Mouse (Mus musculus) kidney, postnatal 0 days (tissue): Measurements from ENCODE around the gene Olfr967. TPM values are rescaled to one million over a fixed set of nuclear protein-coding genes. Genes with fewer than 3 reads are reported as not detected.
"Not testable (repeated sequence)": the region's sequence is repeated elsewhere in the genome, so short reads cannot be mapped to it uniquely, and the experiment has no call there.

Experiments
- ATAC-seq: fragments of 200-750 bp; cut with Nextera tagmentation; replicated peaks from 2 replicates; pipeline ENCODE4 v1.8.0; 2017; ENCODE audit warnings: low read depth, moderate number of reproducible peaks, moderate TSS enrichment, moderate library complexity; ENCODE audit not compliant: low FRiP score
- DNase-seq: peaks from one replicate; pipeline ENCODE4 v3.0.0-alpha.2; 2016; ENCODE audit warnings: low spot score
- H3K27ac ChIP-seq: fragments of 300-500 bp; sonication (generic); 2 replicates; pipeline ENCODE4 v1.5.1; 2014; ENCODE audit warnings: mild to moderate bottlenecking
- H3K27me3 ChIP-seq: fragments of 300-500 bp; sonication (generic); 2 replicates; pipeline ENCODE4 v1.6.1; 2014; ENCODE audit warnings: low read length, mixed read lengths; ENCODE audit not compliant: insufficient read depth
- H3K36me3 ChIP-seq: fragments of 300-500 bp; sonication (generic); 2 replicates; pipeline ENCODE4 v1.6.1; 2014; ENCODE audit warnings: low read length, mixed read lengths; ENCODE audit not compliant: insufficient read depth
- H3K4me1 ChIP-seq: fragments of 300-500 bp; sonication (generic); replicated peaks from 2 replicates; pipeline ENCODE4 v1.6.1; 2014; ENCODE audit warnings: antibody characterized with exemption, low read length, mixed read lengths; ENCODE audit not compliant: insufficient read depth
- H3K4me2 ChIP-seq: fragments of 300-500 bp; sonication (generic); 2 replicates; pipeline ENCODE4 v1.6.1; 2014; ENCODE audit warnings: mild to moderate bottlenecking, low read length, moderate library complexity, mixed read lengths
- H3K4me3 ChIP-seq: fragments of 300-500 bp; sonication (generic); replicated peaks from 2 replicates; pipeline ENCODE4 v1.5.1; 2014; ENCODE audit warnings: low read depth, low read length
- H3K9ac ChIP-seq: fragments of 300-500 bp; sonication (generic); 2 replicates; pipeline ENCODE4 v1.6.1; 2014; ENCODE audit warnings: low read depth, low read length
- H3K9me3 ChIP-seq: fragments of 300-500 bp; sonication (generic); replicated peaks from 2 replicates; pipeline ENCODE4 v1.6.1; 2016; ENCODE audit warnings: low read length, inconsistent platforms, mixed read lengths
- CTCF ChIP-seq: IDR thresholded peaks from 2 replicates; pipeline ENCODE4 v1.5.1; 2016; ENCODE audit warnings: antibody characterized with exemption, low read depth, mild to moderate bottlenecking, moderate library complexity
- WGBS: fragments of 180-500 bp; shearing (Covaris S2); extraction: QIAGEN DNeasy Blood & Tissue Kit; methylation state at CpG from one replicate; pipeline ENCODE4 v1.1.7; 2014; 5-methylcytosine and 5-hydroxymethylcytosine counted together
- polyA plus RNA-seq: library from polyadenylated mRNA; unstranded; fragments of >200 nt; fragmentation: Nextera tagmentation; extraction: Ambion mirVana; gene quantifications from 2 replicates; pipeline ENCODE4 v1.2.1, GENCODE M21; 2015

Olfr967 gene
- polyA plus RNA-seq: not detected in 2 replicates

DNA sequence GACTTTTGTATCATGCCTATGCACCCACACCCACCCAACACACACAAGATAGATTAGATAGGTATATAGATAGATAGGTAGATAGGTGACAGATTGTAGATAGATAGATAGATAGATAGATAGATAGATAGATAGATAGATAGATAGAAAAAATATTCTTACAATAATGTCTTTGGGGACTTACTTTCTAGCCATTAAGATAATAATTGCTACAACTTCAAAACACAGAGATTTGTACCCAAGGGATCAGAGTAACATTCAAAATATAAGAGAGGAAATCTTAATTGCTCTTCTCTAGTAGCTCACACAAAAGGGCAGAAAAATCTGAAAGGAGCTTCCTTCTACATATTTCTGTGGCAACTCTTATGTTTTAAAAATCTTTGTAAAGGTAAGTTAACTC lies at the start of gene Olfr967:
Gene Olfr967 (plus strand): TSS at position 301 of the 400 bp plus-strand sequence.
- Histone ChIP-seq H3K9me3 (no peaks in the 10 kb centered on the region), H3K9ac (no peak within 1 kb of the TSS), H3K27ac (no peak within 1 kb of the TSS), H3K27me3 (no peaks in the 10 kb centered on the region), H3K4me3 (no peak within 1 kb of the TSS), H3K36me3 (no peaks in the 10 kb centered on the region), H3K4me2 (no peak within 1 kb of the TSS), H3K4me1 (no peaks in the 10 kb centered on the region)
- ATAC-seq: no peak
- no peak for TF ChIP-seq CTCF
- no peak for DNase-seq

DNA sequence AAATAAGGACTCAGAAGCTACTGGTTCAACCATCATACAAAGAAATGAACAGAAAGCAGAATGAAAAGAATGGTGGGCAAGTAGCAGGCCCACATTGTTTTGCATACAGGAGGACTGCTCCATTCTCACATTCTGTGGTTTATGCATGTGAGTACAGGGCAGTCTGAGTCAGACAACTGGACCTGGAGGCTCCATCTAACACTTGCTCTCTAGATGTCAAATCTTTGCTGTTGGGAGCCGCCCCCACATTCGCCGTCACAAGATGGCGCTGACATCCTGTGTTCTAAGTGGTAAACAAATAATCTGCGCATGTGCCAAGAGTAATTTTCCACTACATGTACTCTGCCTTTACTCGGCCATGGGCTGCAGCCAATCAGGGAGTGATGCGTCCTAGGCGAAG lies 44.9 kb upstream of the Olfr967 start:
- DNase-seq, H3K36me3 ChIP-seq, H3K9me3 ChIP-seq, ATAC-seq, H3K4me2 ChIP-seq, H3K4me1 ChIP-seq, H3K9ac ChIP-seq, H3K4me3 ChIP-seq, H3K27me3 ChIP-seq, H3K27ac ChIP-seq: not testable (repeated sequence)
- 80% methylated on average over 8 of the region's 8 CpGs for WGBS

- no peaks in the 10 kb centered on the region for H3K4me1 ChIP-seq
- H3K4me2 ChIP-seq: no peak within 1 kb of the TSS
- no peak for DNase-seq
- H3K4me3 ChIP-seq: no peak within 1 kb of the TSS
- no peak within 1 kb of the TSS for H3K9ac ChIP-seq
- H3K27me3 ChIP-seq: no peaks in the 10 kb centered on the region
- H3K36me3 ChIP-seq: no peaks in the 10 kb centered on the region
- ATAC-seq: no peak
- H3K9me3 ChIP-seq: no peaks in the 10 kb centered on the region
- no peak for TF ChIP-seq CTCF
- H3K27ac ChIP-seq: no peak within 1 kb of the TSS
Observed at GRCm38 (mm10) chr9:39707017-39707416, 39.0 kb upstream of the Olfr967 start, which contains the start of gene Olfr149. TSS of gene Olfr149 (minus strand) at chr9:39707117.

DNA sequence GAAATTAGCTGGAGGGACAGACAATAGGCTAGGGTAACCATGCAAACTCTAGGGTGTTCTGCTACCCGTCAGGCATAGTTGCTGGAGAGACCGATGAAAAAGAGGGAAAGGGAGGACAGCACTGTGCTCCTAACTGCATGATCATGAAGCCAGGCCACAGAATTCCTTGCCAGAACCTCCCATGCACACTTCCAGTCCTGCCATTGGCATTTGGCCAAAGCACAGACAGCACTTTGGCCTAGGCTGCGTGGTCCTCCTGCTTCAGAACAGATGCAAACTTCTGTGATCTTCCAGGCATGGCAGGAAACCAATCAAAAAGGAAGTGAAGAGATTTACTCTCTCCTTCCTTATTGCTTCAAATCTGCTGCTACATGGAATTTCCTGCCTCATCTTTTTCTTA lies 37.1 kb upstream of the Olfr967 start:
- DNase-seq (peak; percentile 32), ATAC-seq (no peak)
- Histone ChIP-seq H3K4me1 (no peaks in the 10 kb centered on the region), H3K27ac (no peak overlapping the region), H3K36me3 (no peaks in the 10 kb centered on the region), H3K9ac (no peak overlapping the region), H3K4me3 (no peak overlapping the region), H3K4me2 (no peak overlapping the region), H3K27me3 (no peaks in the 10 kb centered on the region), H3K9me3 (no peaks in the 10 kb centered on the region)
- WGBS: 33% methylated on average over 3 of the region's 3 CpGs
- no peak for TF ChIP-seq CTCF

GRCm38 (mm10) chr9:39711053-39711452 lies 35.0 kb upstream of the Olfr967 start, which contains the start of gene Olfr965:
TSS of gene Olfr965 (plus strand) at chr9:39711353.
- TF ChIP-seq CTCF: no peak
- no peak for ATAC-seq

GRCm38 (mm10) chr9:39730678-39731077 lies 15.4 kb upstream of the Olfr967 start, which contains the start of gene Olfr150:
TSS of gene Olfr150 (plus strand) at chr9:39730978.
- H3K36me3 ChIP-seq: no peaks in the 10 kb centered on the region
- no peaks in the 10 kb centered on the region for H3K27me3 ChIP-seq
- no peak for ATAC-seq
- H3K4me2 ChIP-seq: no peak within 1 kb of the TSS
- H3K4me1 ChIP-seq: no peaks in the 10 kb centered on the region
- no peak within 1 kb of the TSS for H3K27ac ChIP-seq
- TF ChIP-seq CTCF: no peak
- no peaks in the 10 kb centered on the region for H3K9me3 ChIP-seq
- DNase-seq: no peak
- H3K4me3 ChIP-seq: no peak within 1 kb of the TSS
- H3K9ac ChIP-seq: no peak within 1 kb of the TSS

More at GRCm38 (mm10) chr9:39711053-39711452, 35.0 kb upstream of the Olfr967 start, which contains the start of gene Olfr965:
- no peak for DNase-seq
- Histone ChIP-seq H3K4me2 (no peak within 1 kb of the TSS), H3K9me3 (no peaks in the 10 kb centered on the region), H3K27ac (no peak within 1 kb of the TSS), H3K27me3 (no peaks in the 10 kb centered on the region), H3K4me3 (no peak within 1 kb of the TSS), H3K9ac (no peak within 1 kb of the TSS), H3K4me1 (no peaks in the 10 kb centered on the region), H3K36me3 (no peaks in the 10 kb centered on the region)

- DNase-seq (no peak), ATAC-seq (no peak)
- no peaks in the 10 kb centered on the region for H3K9me3 ChIP-seq
- 79% methylated on average over 1 of the region's 1 CpGs for WGBS
- no peaks in the 10 kb centered on the region for H3K4me1 ChIP-seq
- no peaks in the 10 kb centered on the region for H3K36me3 ChIP-seq
- no peak for TF ChIP-seq CTCF
- no peaks in the 10 kb centered on the region for H3K27me3 ChIP-seq
- no peak overlapping the region for H3K4me2 ChIP-seq
- H3K4me3 ChIP-seq: no peak overlapping the region
- no peak overlapping the region for H3K9ac ChIP-seq
- H3K27ac ChIP-seq: no peak overlapping the region
Observed at GRCm38 (mm10) chr9:39740741-39741140, 5.3 kb upstream of the Olfr967 start.
